15 mouse cellular contexts compared by ENCODE assay signal in the genomic region with DNA sequence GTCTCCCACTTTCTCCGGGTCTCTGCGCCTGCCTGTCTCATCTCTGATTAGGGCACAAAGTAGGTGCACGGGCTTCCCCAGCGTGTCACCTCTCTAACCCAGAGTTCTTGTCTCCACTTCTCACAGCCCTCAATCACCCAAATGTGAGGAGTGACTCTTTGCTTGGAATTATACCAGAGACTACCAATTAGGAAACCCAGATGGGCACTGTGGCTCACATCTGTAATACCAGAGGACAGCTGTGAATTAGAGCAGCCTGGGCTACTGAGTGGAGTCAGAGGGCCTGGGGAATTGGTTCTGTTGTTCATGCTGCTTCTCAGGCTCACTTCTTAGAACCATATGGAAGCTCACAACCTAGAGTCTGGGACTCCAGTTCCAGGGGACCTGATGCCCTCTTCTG.
"Had no signal": no experiment of that assay in that cellular context is flagged by ENCODE, and none has a peak within 500 bp of the region (broad histone marks: within the 10 kb centered on the region; RNA-seq: fewer than 3 reads in every experiment).

No protein-coding gene starts in this region.

- H3K27ac ChIP-seq: liver, embryonic 14.5 days; midbrain, embryonic 10.5 days; neural tube, embryonic 13.5 days had no signal

- H3K4me3 ChIP-seq: midbrain, embryonic 10.5 days; neural tube, embryonic 13.5 days had no signal

- H3K27me3 ChIP-seq: neural tube, embryonic 13.5 days had no signal

- H3K9me3 ChIP-seq: midbrain, embryonic 10.5 days; neural tube, embryonic 13.5 days had no signal

- ATAC-seq: intestine, embryonic 16.5 days; lung, postnatal 0 days; midbrain, embryonic 16.5 days had no signal

- H3K9ac ChIP-seq: liver, embryonic 14.5 days had no signal

- H3K36me3 ChIP-seq: midbrain, embryonic 10.5 days; neural tube, embryonic 13.5 days had no signal

- DNase-seq: kidney, adult 8-10 months; kidney, postnatal 25 days; layer of hippocampus, adult 9-11 months; layer of hippocampus, postnatal 36 days; lung, adult 18-20 months; lung, postnatal 4 days; right cerebral cortex, adult 18-20 months; right cerebral cortex, postnatal 25 days; thymus, postnatal 4 days had no signal
